Mouse (Mus musculus) monocyte, adult 2 months (primary cell): ENCODE data around the gene Dnah6.
A peak's percentile ranks its signal among the peaks of the same experiment; 100 is the strongest.

Experiments
- DNase-seq, 2 experiments: peaks; one replicate each; pipeline ENCODE4 v3.0.0; 2022; ENCODE audit warnings: low spot score in 2 of 2, low read depth in 1 of 2

Dnah6 gene

DNA sequence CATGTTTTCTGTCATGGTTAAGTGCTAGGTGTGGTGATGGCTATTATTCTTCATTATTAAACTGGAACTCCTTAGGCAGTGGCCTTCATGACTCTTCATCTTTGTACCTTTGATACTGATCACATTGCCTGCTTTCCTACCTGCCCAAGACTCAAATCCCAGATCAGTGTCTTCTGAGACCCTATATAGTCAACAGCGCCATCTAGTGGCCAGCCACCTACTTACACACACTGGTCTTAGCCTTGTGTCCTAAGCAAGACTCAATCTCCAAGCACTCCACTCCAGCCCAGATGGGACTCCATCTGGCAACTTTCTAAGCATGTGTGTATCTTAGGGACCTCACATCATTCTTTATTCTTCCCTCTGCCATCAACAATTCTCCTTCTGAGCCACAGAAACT lies 67.8 kb downstream of the Dnah6 start:
- peak; percentile 11 to 45 for DNase-seq

- DNase-seq = no peak
Measured at GRCm38 (mm10) chr6:73143403-73143802, 78.0 kb downstream of the Dnah6 start.

- DNase-seq = no peak
Measured at GRCm38 (mm10) chr6:73142776-73143175, 78.7 kb downstream of the Dnah6 start.

DNA sequence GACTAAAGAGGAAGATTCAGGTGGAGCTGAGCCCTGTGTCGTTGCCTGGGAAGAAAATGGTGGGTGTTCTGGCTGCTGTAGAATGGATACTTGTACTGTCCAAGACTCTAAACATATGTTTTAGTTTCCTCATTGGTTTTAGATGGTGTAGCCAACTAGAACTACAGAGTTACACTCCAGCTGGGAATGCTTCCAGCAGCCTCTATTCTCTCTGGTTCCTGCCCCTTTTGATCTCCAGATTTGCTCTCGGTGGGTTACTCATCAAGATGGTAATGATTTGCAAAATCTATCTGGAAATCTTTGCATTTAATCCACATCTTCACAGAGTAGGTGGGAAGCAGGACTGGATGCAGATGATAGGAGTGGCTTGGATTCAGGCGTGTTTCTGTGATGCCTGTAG lies 80.6 kb downstream of the Dnah6 start:
- DNase-seq = no peak

GRCm38 (mm10) chr6:73132784-73133183 lies 88.7 kb downstream of the Dnah6 start:
- DNase-seq = no peak

DNA sequence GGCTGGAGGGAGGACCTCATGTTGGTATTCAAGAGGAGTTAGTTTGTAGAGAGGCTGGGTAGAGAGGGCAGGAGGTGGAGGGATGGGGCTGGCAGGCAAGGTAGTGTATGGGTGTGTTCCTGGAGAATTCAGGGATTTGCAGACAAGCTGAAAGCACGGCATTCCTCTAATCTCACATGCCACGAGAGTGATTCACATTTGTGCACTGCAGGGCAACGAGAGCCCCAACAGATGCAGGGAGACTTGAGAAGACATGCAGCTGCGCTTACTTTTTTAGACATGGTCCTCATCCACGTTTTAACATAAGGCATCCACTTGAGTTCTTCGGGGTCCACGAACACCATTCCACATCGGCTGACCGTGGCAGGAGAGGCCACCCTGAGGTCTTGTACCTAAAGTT lies 93.9 kb downstream of the Dnah6 start:
- DNase-seq = no peak

- DNase-seq = no peak
Measured at GRCm38 (mm10) chr6:73120348-73120747, 101.1 kb downstream of the Dnah6 start.

GRCm38 (mm10) chr6:73113898-73114297 lies 107.6 kb downstream of the Dnah6 start:
- no peak for DNase-seq

GRCm38 (mm10) chr6:73113365-73113764 lies 108.1 kb downstream of the Dnah6 start:
- no peak for DNase-seq

GRCm38 (mm10) chr6:73093133-73093532 lies 128.3 kb downstream of the Dnah6 start:
- no peak for DNase-seq

- no peak for DNase-seq
Measured at GRCm38 (mm10) chr6:73090836-73091235, 130.6 kb downstream of the Dnah6 start.

- DNase-seq = no peak
Measured at GRCm38 (mm10) chr6:73082571-73082970, 138.9 kb downstream of the Dnah6 start.

- no peak for DNase-seq
Measured at GRCm38 (mm10) chr6:73072093-73072786, 149.2 kb downstream of the Dnah6 start.

- no peak for DNase-seq
Measured at GRCm38 (mm10) chr6:73071214-73071613, 150.2 kb downstream of the Dnah6 start.

DNA sequence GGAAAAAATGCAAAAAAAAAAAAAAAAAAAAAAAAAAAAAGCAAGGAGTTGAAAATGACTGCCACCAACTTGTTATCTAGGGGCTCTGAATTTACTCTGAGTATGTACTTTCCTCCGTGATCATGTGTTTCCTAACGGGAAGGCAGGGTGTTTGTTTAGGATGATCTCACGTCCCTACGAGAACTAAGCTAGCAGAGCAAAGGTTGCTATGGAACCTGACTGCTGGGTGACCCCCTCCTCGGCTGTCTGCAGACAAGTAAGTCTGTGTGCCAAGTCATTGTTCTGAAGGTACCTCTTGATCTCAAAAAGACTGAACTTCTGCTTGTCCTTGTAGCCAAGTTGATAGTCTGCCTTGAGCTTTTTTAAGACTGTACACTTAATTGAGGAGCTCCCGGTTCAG lies 150.8 kb downstream of the Dnah6 start:
- DNase-seq = no peak

GRCm38 (mm10) chr6:73064551-73064950 lies 156.9 kb downstream of the Dnah6 start:
- DNase-seq = no peak

GRCm38 (mm10) chr6:73059596-73060121 lies 161.8 kb downstream of the Dnah6 start:
- no peak for DNase-seq

- DNase-seq = no peak
Measured at GRCm38 (mm10) chr6:73059162-73059561, 162.3 kb downstream of the Dnah6 start.

DNA sequence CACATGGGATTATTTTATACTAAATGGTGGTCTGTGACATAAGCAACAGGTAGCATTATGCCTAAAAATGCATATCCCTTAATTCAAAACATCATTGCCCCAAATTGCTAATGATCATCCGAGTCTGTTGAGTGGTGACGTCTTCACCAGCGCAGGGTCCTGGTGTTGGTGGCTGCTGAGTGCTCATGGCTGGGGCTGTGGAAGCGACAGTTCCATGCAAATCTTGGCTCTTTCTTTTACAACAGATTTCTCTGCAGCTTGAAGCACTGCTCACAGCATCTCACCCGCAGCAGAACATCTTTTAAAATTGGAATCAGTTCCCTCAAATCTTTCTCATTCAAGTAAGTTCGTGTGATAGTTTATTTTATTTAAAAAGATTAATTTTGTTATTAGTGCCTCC lies 166.1 kb downstream of the Dnah6 start:
- no peak for DNase-seq

DNA sequence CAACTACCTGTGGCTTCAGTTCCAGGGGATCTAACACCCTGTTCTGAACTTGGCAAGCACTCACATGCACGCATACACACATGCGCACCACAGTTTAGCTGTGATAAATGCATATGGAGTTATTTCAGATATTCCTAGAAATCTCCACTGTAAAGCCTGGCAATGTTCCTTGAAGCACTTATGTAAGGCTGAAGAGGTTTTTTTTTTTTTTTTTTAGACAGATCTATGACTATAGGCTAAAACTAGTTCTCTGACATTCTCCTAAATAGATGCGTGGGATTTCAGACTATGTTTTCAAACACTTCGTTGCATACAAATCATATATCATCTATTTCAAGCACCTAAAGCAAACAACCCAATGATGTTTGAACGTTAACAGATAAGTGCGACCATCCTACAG lies 166.6 kb downstream of the Dnah6 start:
- no peak for DNase-seq

- DNase-seq = no peak
Measured at GRCm38 (mm10) chr6:73053526-73053925, 167.9 kb downstream of the Dnah6 start.

DNA sequence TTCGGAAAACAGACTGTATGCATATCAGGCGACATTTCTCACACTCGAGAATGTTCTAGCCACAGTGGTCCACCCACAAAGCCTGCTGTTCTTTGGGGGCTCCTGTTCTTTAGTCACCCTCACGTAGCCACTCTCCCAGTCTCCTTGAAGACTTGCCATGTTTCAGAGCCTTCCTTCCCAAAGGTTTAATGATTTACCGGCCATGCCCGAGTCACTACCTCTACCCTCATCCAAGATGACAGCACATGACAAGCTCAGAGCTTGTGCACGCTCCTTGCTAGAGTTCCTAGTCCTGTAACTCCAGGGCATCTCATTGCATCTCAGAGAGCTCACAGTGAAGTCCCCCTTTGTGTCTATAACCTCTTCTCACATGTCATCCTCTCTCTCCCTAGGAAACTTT lies 174.2 kb downstream of the Dnah6 start:
- DNase-seq = no peak

DNA sequence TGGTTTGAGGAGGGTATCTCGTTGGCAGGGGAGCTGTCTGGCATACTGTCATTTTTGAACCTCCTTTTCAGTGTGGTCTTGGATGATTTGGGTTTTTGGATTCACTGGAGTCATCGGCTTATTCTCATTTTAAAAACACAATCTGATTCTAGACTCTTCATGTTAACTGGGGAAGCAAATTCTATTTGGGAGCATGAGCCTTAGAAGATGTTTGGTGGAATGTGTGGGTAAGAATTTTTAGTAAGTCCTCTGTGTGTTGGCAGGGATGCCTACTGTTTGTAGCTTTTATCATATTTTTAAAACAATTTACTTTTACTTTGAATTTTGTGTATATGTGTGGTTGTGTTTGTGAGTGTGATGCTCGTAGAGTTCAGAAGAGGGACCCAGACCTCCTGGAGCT lies 175.5 kb downstream of the Dnah6 start:
- no peak for DNase-seq
